Mouse (Mus musculus) yolk sac, embryonic 10.5 days (tissue): ENCODE data around the gene Rtn4rl1.
A peak's percentile ranks its signal among the peaks of the same experiment; 100 is the strongest.

ENCODE experiments used
- DNase-seq: peaks from one replicate; pipeline ENCODE4 v3.0.0-alpha.2; 2017; ENCODE audit warnings: low spot score

Rtn4rl1 gene

DNA sequence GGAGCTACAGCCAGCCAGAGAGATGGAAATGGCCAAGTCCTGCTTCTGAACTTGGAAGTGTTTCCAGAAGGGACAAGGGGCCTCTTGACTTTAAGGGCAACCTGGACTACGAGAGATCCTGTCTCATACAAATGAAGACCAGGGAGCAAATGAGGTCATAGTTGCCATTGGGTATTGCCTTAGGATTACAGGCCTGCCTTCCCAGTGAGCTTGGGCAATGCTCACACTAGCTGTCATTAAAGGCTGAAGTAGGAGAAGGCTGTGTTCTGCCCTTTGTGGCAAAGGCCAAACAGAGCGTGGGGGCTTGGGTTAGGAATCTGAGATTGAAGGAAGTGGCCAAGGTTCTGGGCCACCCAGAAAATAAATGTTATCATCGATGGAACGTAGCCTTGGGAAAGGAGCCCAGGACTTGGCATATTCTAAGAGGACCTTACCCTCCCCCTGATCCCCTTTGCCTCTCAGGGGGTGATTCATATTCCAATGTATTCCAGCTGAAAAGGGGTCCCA lies 57.5 kb downstream of the Rtn4rl1 start:
- DNase-seq, result no peak

DNA sequence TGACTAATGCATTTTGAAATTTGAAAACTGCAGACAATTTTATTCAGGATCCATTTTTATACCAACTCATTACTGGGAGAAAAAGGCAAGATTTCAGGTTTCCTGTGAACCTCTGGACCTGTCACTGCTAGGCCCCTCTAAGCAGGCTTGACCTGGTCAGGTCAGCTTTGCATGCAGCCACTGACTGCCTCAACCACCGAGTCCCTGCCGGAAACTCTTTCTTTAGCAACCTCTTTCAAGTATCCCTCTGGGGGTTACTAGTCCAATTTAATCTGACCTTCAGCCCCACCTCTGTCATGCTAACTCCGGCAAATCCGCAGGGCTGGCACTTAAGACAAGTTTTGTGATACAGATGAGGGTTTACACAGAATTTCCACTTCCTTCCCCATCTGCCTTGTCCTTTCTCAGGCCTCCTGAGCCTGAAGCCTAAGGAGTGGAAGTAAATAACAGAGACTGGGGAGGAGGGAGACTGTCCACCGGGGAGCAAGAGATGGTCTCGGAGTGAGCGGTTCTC lies 58.0 kb downstream of the Rtn4rl1 start:
- no peak for DNase-seq

DNA sequence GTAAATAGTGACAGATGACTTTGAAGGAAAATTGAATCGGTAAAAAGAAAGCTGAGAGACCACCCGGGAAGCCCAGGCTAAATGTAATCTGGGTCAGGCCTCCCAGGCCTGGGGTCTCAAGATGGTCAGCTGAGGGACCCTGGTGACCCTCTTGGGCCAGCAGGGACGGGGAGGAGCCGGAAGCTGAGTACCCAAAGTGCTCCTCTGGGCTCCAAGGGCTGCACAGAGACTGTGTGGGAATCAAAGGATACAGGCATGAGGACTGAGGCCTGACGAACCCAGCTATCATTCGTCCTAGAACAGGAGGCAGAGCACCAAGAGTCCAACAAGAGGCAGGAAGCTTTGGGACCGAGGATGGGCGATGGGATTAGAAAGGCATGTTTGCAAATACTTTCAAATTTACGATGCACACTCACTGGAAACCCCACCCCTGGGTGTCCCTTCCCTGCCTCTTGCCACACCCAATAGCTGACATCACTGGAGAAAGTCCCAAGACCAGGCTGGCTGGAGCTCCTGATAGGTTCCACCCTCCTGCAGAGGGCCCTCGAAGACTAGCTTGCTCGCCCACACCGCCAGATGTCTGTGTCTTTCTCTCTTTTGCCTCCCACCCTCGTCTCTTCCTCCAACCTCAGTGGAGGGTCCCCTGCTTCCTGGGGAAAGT lies 60.8 kb downstream of the Rtn4rl1 start:
- no peak for DNase-seq

DNA sequence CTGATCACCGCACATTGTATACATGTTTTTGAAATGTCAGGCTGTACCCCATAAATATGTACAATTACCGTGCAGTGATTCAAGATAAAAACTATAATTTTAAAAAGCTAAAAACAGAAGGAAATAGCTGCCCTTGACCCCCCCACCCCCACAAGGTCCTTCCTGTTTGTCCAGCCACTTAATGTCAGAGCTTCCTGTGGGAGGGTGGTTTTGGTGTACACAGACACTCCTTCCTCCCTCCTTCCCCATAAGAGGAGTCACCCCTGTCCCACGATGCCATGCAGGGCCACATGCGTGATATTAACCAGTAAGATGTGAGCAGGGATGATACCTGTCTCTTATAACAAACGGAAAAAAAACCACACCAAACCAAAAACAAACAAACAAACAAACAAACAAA lies 61.7 kb downstream of the Rtn4rl1 start:
- no peak for DNase-seq

DNA sequence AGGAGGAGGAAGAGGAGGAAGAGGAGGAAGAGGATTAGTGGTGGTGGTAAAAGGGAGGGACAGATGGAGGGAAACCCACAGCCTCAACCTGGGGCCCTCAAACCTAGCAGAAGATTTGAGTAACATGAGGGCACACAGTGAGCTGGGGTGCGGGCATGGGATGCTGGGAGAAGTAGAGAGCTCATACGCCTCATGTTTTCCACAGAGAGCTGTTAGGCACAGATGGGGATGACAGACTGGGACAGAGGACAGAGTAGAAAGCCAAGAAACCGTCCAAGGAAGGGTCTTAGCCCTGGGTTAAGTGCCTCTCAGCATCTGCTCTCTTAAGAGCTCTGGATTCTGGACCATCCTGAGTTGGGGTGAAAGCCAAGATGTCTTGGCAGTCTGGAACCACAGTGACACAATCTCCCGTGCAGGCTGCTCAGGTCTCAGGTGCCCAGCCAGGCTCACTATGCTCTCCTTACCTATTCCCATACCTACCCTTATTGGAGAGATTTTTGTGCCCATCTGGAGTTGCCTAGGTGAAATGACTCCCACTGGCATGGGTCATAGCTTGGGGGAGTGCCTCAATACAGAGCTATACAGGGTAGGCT lies 63.6 kb downstream of the Rtn4rl1 start:
- DNase-seq, result no peak

DNA sequence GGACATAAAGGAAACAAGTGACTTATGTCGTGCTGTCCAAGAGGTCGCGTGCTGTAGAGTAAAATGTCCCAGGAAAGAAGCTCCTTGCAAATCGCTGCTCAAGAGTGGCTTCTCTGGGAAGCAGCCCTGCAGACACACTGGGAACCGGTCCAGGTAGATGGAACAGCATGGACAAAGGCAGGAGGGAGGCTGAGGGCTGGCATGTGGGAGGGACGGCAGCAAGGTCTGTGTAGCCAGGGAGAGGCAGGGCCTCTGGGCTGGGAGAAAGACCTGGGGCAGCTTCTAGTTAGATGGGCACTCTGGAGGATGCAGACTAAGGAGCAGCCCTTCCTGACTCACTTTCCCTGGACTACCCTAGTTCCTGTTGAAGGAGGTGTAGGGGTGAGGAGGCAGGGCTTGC lies 65.8 kb downstream of the Rtn4rl1 start:
- no peak for DNase-seq

DNA sequence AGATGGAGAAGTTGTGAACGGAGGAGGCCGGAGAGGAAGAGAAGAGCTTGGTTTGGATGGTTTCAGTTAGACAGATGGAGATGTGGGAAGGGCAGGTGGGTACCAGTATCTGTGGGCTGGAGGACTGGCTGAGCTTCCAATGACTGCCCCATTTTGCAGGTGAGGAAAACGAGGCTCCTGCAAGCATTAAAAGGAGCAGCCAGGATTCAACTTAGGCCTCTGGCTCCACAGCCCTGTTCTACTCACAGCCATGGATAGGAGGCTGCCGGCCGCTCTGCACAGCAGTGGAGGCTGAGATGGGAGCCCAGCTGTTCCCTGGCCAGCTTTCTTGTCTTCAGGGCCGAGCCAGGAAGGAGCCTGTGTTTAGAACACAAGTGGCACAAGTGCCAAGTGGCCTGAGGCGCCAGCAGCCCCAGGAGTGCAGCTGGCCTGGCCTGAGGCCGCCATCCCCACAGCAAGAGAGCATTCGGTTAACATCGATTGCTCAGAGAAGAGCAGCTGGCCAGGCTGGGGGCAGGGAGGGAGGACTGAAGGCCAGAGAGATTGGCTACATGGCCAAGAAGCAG lies 66.5 kb downstream of the Rtn4rl1 start:
- no peak for DNase-seq

DNA sequence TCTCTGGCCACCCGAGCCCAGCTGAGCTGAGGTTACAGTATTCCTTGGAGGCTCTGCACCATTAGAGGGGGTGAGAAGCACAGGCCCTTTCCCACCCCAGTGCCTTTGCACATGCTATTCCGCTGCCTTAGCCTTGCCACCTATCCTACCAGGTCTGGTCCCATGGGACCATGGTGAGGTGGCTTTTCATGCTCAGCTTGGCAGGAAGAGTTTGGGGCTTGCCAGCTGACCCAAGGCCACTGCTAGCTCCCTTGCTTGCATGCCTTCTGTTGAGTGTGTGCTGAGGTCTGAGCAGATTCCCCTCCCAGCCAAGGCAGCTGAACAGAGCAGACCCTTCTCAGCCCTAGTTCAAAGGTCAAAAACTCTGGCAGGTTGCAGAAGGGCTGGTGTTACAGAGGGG lies 67.4 kb downstream of the Rtn4rl1 start:
- peak; percentile 31 for DNase-seq

DNA sequence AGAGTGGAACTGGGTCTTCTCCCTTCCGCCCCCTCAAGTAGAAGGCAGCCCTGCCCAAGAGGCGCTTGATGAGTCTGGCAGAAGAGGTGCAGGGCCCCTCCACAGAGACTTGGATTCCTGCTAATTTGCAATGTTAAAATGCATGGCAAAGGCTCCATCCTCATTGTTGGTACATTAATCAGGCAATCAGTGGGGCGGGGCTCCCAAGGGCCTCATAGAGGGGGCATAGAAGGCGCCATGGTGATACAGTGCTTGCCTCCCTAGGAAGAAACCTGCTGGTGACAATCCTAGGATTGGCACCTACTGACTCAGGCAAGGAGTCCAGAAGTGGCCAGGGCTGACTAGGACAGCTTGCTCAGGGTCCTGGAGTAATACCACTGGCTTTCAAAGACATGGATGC lies 68.1 kb downstream of the Rtn4rl1 start:
- DNase-seq, result no peak

DNA sequence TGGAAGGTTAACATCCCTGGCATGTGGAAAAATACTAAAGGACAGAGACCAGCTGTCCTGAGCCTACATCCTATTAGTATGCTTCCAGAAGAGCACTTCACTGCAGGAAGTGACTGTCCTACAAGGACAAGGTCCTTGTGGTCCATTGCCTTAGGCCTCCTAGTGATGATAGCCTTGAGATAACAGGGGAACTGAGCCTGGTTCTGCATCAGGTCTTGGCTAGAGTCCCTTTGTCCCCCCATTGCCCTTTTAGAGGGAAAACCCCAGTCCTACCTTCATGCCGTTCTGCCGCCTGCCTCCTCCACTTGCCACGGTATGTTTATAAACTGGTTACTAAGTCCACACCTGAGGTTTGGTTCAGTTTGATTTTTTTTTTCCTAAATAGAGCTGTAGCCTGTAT lies 68.6 kb downstream of the Rtn4rl1 start:
- no peak for DNase-seq

DNA sequence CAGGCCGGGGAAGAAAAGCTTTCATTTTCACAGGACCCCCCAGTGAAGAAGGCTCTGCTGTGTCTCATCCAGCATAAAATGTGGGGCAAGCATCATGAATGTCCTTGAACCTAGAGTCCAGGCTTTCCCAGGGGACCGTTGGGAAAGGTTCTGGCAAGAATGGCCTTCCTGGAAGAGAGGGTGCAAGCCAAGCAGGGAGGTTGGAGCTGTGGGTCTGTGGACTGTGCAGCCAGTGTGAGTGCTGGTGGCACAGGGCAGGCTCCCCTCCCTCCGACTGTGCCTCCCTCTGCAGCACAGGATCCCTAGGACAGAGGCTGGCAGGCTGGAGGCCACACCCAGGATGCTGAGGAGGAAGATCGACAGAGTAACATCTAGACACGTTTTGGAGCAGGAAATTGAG lies 69.2 kb downstream of the Rtn4rl1 start:
- DNase-seq, result no peak

DNA sequence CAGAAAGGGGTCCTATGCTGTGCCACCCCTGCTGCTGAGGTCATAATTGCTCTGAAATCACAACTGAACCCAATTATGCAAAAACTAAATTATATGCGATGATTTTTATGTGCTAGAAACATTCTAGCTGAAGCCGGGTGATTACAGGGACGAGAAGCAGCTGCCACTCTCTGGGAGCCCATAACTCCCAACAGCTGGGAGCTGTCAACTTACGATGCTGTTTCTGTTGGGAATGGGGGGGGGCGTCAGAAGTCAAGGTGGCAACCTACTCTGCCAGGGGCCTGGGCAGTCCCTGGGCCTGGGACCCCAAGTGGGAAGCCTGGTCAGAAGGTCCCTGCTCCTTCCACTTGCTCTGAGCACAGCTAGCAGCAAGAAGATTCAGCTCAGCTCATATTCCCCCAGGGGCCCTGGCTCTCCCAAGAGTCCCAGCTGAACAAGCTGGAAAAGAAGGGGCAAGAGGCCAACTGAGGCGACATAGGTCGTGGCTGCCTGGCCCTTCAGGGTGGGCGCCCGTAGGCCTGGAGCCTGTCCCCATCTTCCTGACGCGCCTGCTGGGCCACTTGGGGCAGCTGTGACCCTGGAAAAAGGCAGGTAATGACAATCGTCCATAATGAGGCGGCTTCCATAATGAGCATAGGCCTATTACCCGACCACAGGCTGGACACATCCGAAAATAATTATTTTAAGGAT lies 69.8 kb downstream of the Rtn4rl1 start:
- no peak for DNase-seq

DNA sequence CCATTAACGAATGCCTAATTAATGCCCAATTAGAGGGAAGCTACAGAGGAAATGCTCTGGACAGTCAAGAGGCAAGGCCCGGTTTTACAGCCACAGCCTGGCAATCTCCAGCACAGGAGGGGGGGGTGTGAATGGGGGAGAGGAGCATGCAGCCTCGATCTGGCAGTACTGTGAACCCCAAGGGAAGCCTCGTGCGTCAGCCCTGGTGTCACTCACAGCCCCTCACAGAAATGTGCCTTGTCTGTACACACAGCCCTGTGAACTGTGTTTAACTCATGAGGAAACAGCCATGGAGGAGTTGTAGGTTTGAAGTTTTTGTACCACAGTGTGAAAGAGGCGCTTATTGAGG lies 70.4 kb downstream of the Rtn4rl1 start:
- DNase-seq, result no peak

DNA sequence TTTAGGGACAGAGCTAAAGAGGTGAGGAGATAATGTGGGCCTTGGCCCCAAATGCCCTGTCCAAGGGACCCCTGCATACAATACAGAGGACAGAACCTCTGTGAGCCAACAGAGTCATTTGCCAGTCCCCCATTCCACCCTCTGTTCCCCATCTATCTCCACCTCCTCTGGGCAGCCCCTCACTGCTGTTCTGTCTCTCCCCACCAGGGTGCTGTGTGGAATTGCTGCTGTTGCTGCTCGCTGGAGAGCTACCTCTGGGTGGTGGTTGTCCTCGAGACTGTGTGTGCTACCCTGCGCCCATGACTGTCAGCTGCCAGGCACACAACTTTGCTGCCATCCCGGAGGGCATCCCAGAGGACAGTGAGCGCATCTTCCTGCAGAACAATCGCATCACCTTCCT lies 71.0 kb downstream of the Rtn4rl1 start:
- DNase-seq, result no peak

DNA sequence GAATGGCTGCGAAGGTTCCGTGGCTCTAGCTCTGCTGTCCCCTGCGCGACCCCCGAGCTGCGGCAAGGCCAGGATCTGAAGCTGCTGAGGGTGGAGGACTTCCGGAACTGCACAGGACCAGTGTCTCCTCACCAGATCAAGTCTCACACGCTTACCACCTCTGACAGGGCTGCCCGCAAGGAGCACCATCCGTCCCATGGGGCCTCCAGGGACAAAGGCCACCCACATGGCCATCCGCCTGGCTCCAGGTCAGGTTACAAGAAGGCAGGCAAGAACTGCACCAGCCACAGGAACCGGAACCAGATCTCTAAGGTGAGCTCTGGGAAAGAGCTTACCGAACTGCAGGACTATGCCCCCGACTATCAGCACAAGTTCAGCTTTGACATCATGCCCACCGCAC lies 72.0 kb downstream of the Rtn4rl1 start:
- no peak for DNase-seq

DNA sequence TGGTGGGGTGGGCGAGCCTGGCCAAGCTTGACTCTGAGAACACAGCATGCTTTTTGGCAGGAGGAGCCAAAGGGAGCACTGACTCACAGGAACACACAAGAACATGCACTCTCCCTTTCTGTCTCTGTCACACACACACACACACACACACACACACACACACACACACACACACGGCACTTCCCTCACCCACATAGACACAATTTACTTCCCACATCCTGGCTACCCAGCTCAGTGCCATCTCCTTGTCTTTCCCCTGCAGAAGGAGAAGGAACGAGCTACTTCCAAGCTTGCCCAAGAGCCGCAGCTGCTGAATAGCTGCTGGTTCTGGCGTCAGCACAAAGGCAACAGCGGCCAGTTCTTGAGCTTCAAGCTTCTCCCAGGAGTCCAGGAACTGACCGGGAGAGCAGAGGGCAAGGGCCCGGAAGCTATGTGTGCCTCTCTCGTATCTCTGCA lies 74.3 kb downstream of the Rtn4rl1 start:
- DNase-seq, result peak; percentile 63

DNA sequence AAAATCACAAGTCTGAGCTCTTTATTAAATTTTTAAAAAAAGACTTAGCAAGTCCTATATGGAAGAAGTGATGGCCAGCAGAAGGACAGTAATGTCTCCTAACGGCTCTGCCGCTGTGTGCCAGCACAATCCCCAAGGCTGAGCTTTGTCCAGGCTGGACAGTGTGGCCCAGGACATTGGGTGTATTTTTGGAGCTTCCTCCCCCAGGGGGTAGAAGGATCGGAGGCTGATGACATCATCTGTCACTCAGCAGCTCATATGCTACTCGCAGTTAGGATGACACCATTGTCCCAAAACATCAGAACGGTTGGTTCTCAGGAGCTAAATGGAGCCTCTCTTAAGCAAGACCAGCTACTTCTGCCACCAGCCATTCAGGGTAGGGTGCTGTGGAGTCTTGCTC lies 74.9 kb downstream of the Rtn4rl1 start:
- DNase-seq, result no peak

DNA sequence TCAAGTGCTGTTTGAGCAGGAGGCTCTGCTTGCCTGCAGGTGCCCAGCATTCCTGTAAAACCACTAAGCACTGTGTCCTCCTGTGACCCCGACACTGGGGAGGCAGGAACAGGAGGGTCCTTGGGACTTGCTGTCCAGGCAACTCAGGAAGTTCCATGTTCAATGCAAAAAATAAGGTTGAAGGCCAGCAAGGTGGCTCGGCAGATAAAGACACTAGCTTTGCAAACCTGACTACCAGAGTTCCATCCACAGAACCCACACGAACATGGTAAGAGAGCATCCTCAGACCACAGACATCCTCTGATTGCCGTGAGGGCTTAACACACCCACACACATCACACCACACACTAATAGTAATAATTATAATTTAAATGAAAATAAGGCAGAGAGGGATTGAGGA lies 75.6 kb downstream of the Rtn4rl1 start:
- no peak for DNase-seq

DNA sequence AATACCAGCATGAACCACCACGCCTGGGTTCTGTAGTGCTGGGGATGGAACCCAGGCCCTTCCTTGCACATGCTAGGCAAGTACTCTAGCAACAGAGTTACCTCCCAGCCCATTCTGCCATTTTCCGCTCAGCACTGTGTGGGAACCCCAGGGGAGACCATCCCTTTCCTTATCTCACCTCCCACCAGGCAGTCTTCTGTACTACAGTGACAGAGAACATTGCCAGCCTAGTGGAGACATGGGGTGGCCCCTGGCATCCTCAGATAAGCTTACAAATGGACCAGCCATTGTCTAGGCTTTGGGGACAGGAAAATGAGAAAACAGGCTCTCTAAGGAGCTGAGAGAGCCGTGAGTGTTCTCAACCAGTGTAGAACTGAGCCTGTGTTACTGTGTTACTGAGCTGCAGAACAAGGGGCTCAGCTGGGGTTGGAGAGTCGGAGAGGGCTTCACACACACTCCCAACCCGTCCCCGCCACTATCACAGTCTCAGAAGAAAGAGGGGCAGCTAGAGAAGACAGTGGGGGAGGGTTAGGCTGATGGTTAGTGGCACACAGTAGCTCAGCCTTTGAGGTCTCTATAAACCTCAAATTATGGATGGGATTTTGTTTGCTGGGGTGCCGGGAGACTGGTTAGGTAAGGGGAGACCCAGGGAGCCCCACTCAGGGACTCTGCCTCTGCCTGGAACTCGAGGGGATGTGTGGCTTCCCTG lies 76.8 kb downstream of the Rtn4rl1 start:
- DNase-seq, result no peak

DNA sequence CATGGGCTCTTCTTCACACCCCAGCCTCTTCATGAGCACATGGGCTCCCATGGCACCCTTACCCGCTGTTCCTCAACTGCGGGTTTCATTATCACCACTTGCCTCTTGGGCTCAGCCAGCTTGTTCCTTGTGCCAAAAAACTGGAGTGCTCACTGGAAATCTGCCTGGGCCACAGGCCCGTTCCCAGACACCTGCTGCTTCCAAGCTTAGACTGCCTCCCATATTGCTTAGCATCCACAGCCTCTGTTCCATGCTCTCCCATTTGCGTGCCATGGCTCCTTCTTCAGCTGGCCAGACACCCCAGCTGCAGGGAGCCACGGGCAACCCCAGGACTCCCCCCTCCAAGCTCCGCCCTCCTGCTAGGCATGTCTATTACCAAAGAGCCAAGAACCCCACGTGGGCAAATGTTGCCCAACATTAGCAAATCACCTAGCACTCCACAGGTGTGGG lies 77.4 kb downstream of the Rtn4rl1 start:
- DNase-seq, result no peak

DNA sequence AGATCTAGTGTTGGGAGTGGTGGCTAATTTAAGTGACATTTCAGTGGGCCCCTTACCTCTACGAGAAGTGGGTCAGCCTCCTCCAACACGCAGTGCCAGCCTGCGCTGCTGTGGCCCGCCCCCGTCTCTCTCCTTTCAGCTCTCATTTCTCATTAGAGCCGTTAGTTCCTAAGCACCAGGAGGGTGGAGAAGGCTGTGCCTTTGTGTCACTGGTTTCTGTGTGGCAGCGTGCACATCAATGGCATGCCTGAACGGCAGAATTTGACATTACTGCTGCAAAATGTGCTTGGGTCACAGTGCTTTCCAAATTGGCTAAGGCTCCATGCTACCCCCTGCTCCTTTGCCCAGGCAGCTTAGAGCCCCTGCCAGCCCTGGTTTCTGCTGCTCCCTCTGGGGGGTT lies 79.9 kb downstream of the Rtn4rl1 start:
- DNase-seq, result no peak

DNA sequence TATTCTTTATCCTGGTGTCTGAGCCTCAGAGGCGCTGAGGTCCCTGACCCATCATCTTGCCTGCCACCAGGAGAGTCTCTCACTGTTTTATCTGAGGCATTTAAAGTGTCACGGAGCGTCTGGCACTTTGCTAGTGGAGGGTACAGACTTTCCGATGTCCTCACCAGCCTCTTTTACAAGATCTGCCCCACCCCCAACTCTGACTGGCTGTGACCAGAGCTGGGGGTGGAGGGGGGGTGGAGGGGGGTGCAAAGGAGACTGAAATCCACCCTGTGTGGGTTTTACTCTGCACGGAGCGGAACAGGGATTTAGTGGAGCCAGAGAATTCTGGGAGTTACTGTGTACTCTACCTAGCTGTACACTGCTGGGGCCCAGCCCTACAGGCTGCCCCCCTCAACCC lies 81.5 kb downstream of the Rtn4rl1 start:
- DNase-seq, result no peak
